Mouse (Mus musculus): ENCODE results near the gene Ncor2. TPM values are rescaled to one million over a fixed set of nuclear protein-coding genes. Genes with fewer than 3 reads are reported as not detected.
A peak's percentile ranks its signal among the peaks of the same experiment; 100 is the strongest.

The Ncor2 gene
- polyA plus RNA-seq, 2 experiments, result 3.5 to 4.4 TPM

DNA sequence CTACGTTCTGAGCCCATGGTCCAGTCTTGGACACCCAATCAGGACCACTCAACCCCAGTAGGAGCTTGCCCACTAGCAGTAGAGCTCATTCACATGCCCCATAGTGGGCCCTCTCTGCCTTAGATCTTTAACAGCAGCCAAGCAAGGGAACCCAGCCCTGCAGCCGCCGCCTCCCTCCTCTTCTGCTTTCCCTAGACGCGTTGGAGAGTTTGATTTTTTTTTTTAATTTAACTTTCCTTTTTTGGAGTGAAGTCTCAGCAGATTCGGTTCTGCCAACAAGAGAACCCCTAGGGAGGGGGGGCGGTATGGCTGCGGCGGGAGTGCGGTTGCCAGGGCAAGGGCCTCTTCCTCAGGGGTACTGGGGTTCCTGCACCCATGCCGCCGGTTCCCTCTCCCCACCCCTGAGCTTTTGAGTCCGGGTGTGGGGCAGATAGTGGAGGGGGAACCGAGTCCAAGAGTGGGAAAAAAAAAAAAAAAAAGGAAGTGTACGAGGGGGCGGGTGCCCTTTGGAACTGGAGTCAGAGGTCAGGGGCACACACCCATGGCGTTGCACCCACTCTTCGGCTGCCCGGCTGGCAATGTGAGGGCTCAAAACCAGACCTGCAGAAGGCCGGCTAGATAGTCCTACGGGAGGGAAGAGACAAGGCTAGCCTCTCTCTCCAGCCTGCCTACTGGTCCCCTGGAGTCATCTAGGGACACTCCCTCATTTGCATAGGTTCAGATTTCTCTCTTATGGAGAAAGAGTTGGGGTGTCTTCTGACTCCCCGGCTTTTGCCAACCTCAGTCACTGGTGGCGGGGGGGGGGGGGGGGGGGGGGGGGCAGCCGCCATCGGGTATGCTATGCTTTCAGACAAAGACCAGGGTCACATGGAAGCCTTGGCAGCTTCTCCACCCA is 963 bp upstream of the Ncor2 start:
- no peak overlapping the region for H3K27ac ChIP-seq
- DNase-seq (ENCODE audit: low read depth in 3 of 3, low spot score in 3 of 3), result no peak
- no peaks in the 10 kb centered on the region for H3K9me3 ChIP-seq (ENCODE audit: control insufficient read depth, low read length)
- peak overlapping the region; percentile 20 to 71; a peak in 3 of 4 replicates for H3K4me3 ChIP-seq (ENCODE audit: insufficient read depth in 1 of 2, low read depth in 2 of 2, low read length in 2 of 2)
- ATAC-seq (ENCODE audit: insufficient read depth), result peak; percentile 5; the same call in 1 of the 2 replicates
- 2% methylated on average over 22 of the region's 25 CpGs for WGBS (ENCODE audit: insufficient replicate concordance)
- no peak for TF ChIP-seq CTCF (IDR thresholded peaks at IDR 0.05; ENCODE audit: low read depth)
- TF ChIP-seq EP300 (IDR thresholded peaks at IDR 0.05; ENCODE audit: low read depth), result no peak
- H3K4me2 ChIP-seq (ENCODE audit: low read depth), result peak overlapping the region; percentile 91
- H3K36me3 ChIP-seq (replicated peaks; ENCODE audit: control insufficient read depth, insufficient read depth, low read depth), result no peaks in the 10 kb centered on the region
- peaks cover 3 to 9% of the 10 kb centered on the region in 2 experiments; a peak in 3 of 4 replicates for H3K4me1 ChIP-seq (replicated peaks; ENCODE audit: control insufficient read depth in 2 of 2, insufficient read depth in 2 of 2, low read length in 1 of 2)
- no peaks in the 10 kb centered on the region; the same call in 1 of the 2 replicates for H3K27me3 ChIP-seq (ENCODE audit: control insufficient read depth, insufficient read depth, low read length)
- peak overlapping the region; percentile 27 for H3K9ac ChIP-seq (replicated peaks)

GRCm38 (mm10) chr5:125178171-125179006 is 630 bp downstream of the Ncor2 start:
- Histone ChIP-seq H3K9ac (replicated peaks) (peak overlapping the region; percentile 28), H3K4me1 (replicated peaks; ENCODE audit: control insufficient read depth in 2 of 2, insufficient read depth in 2 of 2, low read length in 1 of 2) (peaks cover 3 to 12% of the 10 kb centered on the region in 2 experiments; a peak in 3 of 4 replicates), H3K27me3 (ENCODE audit: control insufficient read depth, insufficient read depth, low read length) (no peaks in the 10 kb centered on the region), H3K36me3 (replicated peaks; ENCODE audit: control insufficient read depth, insufficient read depth, low read depth) (no peaks in the 10 kb centered on the region), H3K4me3 (ENCODE audit: insufficient read depth in 1 of 2, low read depth in 2 of 2, low read length in 2 of 2) (peak overlapping the region; percentile 69 to 71), H3K4me2 (ENCODE audit: low read depth) (peak overlapping the region; percentile 91), H3K27ac (no peak overlapping the region), H3K9me3 (ENCODE audit: control insufficient read depth, low read length) (no peaks in the 10 kb centered on the region)
- TF ChIP-seq CTCF (IDR thresholded peaks at IDR 0.05; ENCODE audit: low read depth), result no peak
- no peak for TF ChIP-seq EP300 (IDR thresholded peaks at IDR 0.05; ENCODE audit: low read depth)
- DNase-seq (ENCODE audit: low read depth in 3 of 3, low spot score in 3 of 3) (peak in 1 of 3 experiments; percentile 20), ATAC-seq (ENCODE audit: insufficient read depth) (peak; percentile 70)
- under 1% methylated on average over 60 of the region's 60 CpGs for WGBS (ENCODE audit: insufficient replicate concordance)

GRCm38 (mm10) chr5:125177481-125178134 is 1.4 kb downstream of the Ncor2 start:
- H3K36me3 ChIP-seq (replicated peaks; ENCODE audit: control insufficient read depth, insufficient read depth, low read depth), result no peaks in the 10 kb centered on the region
- WGBS (ENCODE audit: insufficient replicate concordance), result 2% methylated on average over 44 of the region's 44 CpGs
- peaks cover 3 to 13% of the 10 kb centered on the region in 2 experiments; a peak in 3 of 4 replicates for H3K4me1 ChIP-seq (replicated peaks; ENCODE audit: control insufficient read depth in 2 of 2, insufficient read depth in 2 of 2, low read length in 1 of 2)
- H3K9me3 ChIP-seq (ENCODE audit: control insufficient read depth, low read length), result no peaks in the 10 kb centered on the region
- peak overlapping the region; percentile 28 for H3K9ac ChIP-seq (replicated peaks)
- H3K4me2 ChIP-seq (ENCODE audit: low read depth), result peak overlapping the region; percentile 91
- H3K27ac ChIP-seq, result no peak overlapping the region
- peak; percentile 48 to 51 (median 50) for DNase-seq (ENCODE audit: low read depth in 3 of 3, low spot score in 3 of 3)
- no peaks in the 10 kb centered on the region for H3K27me3 ChIP-seq (ENCODE audit: control insufficient read depth, insufficient read depth, low read length)
- TF ChIP-seq CTCF (IDR thresholded peaks at IDR 0.05; ENCODE audit: low read depth), result peak; percentile 32; the same call in 1 of the 2 replicates
- no peak for TF ChIP-seq EP300 (IDR thresholded peaks at IDR 0.05; ENCODE audit: low read depth)
- ATAC-seq (ENCODE audit: insufficient read depth), result peak; percentile 41
- H3K4me3 ChIP-seq (ENCODE audit: insufficient read depth in 1 of 2, low read depth in 2 of 2, low read length in 2 of 2), result peak overlapping the region; percentile 69 to 71

GRCm38 (mm10) chr5:125176864-125177263 is 2.2 kb downstream of the Ncor2 start:
- Histone ChIP-seq H3K27me3 (ENCODE audit: control insufficient read depth, insufficient read depth, low read length) (no peaks in the 10 kb centered on the region), H3K9ac (replicated peaks) (no peak overlapping the region), H3K36me3 (replicated peaks; ENCODE audit: control insufficient read depth, insufficient read depth, low read depth) (no peaks in the 10 kb centered on the region), H3K4me2 (ENCODE audit: low read depth) (peak overlapping the region; percentile 91), H3K9me3 (ENCODE audit: control insufficient read depth, low read length) (no peaks in the 10 kb centered on the region), H3K4me1 (replicated peaks; ENCODE audit: control insufficient read depth in 2 of 2, insufficient read depth in 2 of 2, low read length in 1 of 2) (peaks cover 3 to 13% of the 10 kb centered on the region in 2 experiments; a peak in 3 of 4 replicates), H3K27ac (no peak overlapping the region), H3K4me3 (ENCODE audit: insufficient read depth in 1 of 2, low read depth in 2 of 2, low read length in 2 of 2) (no peak overlapping the region)
- DNase-seq (ENCODE audit: low read depth in 3 of 3, low spot score in 3 of 3) (no peak), ATAC-seq (ENCODE audit: insufficient read depth) (no peak)
- WGBS (ENCODE audit: insufficient replicate concordance), result 56% methylated on average over 12 of the region's 12 CpGs
- TF ChIP-seq CTCF (IDR thresholded peaks at IDR 0.05; ENCODE audit: low read depth), result no peak
- TF ChIP-seq EP300 (IDR thresholded peaks at IDR 0.05; ENCODE audit: low read depth), result no peak

Data from liver, embryonic 14.5 days (tissue).